Mouse (Mus musculus): ENCODE measurements around the gene Smyd4.

Gene Smyd4

GRCm38 (mm10) chr11:75348199-75348889 is at the start of gene Smyd4, which contains the start of gene Rpa1:
Gene Smyd4 (plus strand): TSS chr11:75348433.
Gene Rpa1 (minus strand): TSS chr11:75348324.
- peak; percentile 95 to 98 for DNase-seq

GRCm38 (mm10) chr11:75298491-75298890 is 49.7 kb upstream of the Smyd4 start:
- DNase-seq, result no peak

GRCm38 (mm10) chr11:75299786-75300185 is 48.4 kb upstream of the Smyd4 start:
- no peak for DNase-seq

- DNase-seq, result no peak
Observed at GRCm38 (mm10) chr11:75300954-75301353, 47.3 kb upstream of the Smyd4 start.

- DNase-seq, result no peak
Observed at GRCm38 (mm10) chr11:75304797-75305196, 43.4 kb upstream of the Smyd4 start.

GRCm38 (mm10) chr11:75308650-75309049 is 39.6 kb upstream of the Smyd4 start:
- DNase-seq, result no peak

- DNase-seq, result no peak
Observed at GRCm38 (mm10) chr11:75310813-75311212, 37.4 kb upstream of the Smyd4 start.

- DNase-seq, result no peak
Observed at GRCm38 (mm10) chr11:75311751-75312150, 36.5 kb upstream of the Smyd4 start.

GRCm38 (mm10) chr11:75313834-75314233 is 34.4 kb upstream of the Smyd4 start:
- no peak for DNase-seq

- peak; percentile 45 to 73 for DNase-seq
Observed at GRCm38 (mm10) chr11:75318351-75319221, 29.6 kb upstream of the Smyd4 start.

GRCm38 (mm10) chr11:75319246-75319645 is 29.0 kb upstream of the Smyd4 start:
- DNase-seq, result peak; percentile 57 to 60

GRCm38 (mm10) chr11:75323326-75323737 is 24.9 kb upstream of the Smyd4 start:
- DNase-seq, result peak in 1 of 2 experiments; percentile 33

- DNase-seq, result no peak
Observed at GRCm38 (mm10) chr11:75324433-75324832, 23.8 kb upstream of the Smyd4 start.

GRCm38 (mm10) chr11:75325116-75325968 is 22.9 kb upstream of the Smyd4 start:
- no peak for DNase-seq

- DNase-seq, result no peak
Observed at GRCm38 (mm10) chr11:75325969-75326311, 22.3 kb upstream of the Smyd4 start.

- DNase-seq, result peak; percentile 29 to 46
Observed at GRCm38 (mm10) chr11:75336676-75337075, 11.6 kb upstream of the Smyd4 start.

GRCm38 (mm10) chr11:75337246-75337645 is 11.0 kb upstream of the Smyd4 start:
- no peak for DNase-seq

GRCm38 (mm10) chr11:75340076-75340475 is 8.2 kb upstream of the Smyd4 start:
- no peak for DNase-seq

GRCm38 (mm10) chr11:75340698-75341345 is 7.4 kb upstream of the Smyd4 start:
- DNase-seq, result no peak

GRCm38 (mm10) chr11:75343096-75343495 is 5.1 kb upstream of the Smyd4 start:
- DNase-seq, result no peak

- no peak for DNase-seq
Observed at GRCm38 (mm10) chr11:75344163-75344562, 4.1 kb upstream of the Smyd4 start.

- DNase-seq, result no peak
Observed at GRCm38 (mm10) chr11:75344716-75345115, 3.5 kb upstream of the Smyd4 start.

Data from thymus, postnatal 36 days (tissue).